Mouse (Mus musculus) cerebellum, adult 11 months (tissue): ENCODE measurements at regions not wholly inside any gene's neighbourhood (a gene's known extent, or its start where the extent isn't known, plus 50 kb on each side); places are given as distances from the start of the nearest gene placed in this dataset.
"Not testable (repeated sequence)": the region's sequence is repeated elsewhere in the genome, so short reads cannot be mapped to it uniquely, and the experiment has no call there.

Experiments used
- DNase-seq: peaks from one replicate; pipeline ENCODE4 v3.0.0; 2022

- no peak for DNase-seq
Observed at GRCm38 (mm10) chr3:153144217-153144616, 162.2 kb upstream of the St6galnac5 start.

DNA sequence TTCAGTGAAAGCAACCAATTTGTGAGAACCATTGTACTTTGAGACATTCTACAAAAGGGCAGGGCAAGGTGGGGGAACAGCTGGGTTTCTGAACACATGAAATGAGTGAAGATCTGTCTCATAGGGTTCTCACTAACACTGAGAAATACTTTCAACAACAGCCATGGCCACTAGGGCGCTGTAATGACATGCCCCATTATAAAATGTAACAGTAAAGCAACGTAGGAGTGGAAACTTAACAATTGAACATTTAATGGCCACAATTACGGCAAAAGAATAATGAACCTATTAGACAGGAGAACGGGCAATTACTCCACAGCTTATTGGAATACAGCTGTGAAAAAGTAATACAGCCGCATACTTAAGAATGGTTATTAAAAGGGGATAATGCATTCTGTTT is 158.9 kb upstream of the St6galnac5 start:
- DNase-seq, result no peak

DNA sequence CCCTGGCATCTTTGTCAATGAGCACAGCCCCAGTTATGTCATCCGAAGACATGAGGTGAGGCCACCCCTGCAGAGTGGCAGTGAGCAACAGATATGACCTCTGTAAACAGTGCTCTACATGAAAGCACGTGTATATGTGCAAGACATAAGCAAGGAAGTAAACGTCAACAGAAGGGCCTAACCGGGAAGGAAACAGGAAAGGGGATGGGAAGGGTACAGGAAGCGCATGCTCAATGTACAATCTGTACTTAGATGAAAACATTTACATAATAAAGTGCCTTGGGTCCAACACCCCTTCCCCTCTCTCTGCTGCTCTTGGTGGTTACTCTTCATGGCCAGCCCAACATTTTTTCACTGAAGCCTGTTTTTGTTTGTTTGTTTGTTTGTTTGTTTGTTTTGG is 143.3 kb upstream of the St6galnac5 start:
- DNase-seq, result no peak

DNA sequence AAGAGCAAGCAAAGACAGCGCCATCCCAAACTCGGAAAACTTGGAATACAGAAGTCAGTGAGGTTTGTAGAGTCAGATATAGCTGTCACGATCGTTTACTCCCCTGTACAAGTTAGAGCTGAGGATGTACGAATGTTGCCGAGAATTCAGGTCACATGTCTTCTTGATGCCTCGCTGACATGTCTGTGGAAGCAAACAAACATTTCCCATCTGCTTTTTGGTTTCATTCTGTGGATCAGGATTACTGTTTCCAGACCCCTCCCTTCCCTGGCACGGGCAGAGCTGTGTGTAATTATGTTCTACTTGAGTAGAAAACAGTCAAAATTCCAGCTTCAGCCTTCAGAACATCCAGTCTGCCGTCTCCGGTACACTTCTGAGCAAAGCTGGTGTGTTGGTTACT is 139.9 kb upstream of the St6galnac5 start:
- no peak for DNase-seq

DNA sequence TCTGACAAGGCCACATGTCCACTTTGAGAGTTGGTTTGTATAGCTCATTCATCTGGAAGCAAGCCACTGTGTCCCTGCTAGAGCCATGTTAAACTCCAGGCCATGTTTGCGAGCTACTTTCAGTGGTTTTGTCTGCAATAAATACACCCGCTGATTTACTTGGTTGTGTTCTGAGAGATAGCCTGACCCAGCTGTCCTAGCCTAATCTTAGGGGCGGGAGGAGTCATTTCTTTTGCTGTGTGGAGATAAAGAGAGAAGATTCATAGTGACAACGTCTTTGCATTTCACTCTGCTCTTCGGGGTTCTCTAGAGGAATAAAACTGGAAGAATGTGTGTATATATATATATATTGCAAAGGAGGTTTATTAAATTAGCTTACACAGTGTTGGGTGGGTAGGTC is 137.1 kb upstream of the St6galnac5 start:
- no peak for DNase-seq

DNA sequence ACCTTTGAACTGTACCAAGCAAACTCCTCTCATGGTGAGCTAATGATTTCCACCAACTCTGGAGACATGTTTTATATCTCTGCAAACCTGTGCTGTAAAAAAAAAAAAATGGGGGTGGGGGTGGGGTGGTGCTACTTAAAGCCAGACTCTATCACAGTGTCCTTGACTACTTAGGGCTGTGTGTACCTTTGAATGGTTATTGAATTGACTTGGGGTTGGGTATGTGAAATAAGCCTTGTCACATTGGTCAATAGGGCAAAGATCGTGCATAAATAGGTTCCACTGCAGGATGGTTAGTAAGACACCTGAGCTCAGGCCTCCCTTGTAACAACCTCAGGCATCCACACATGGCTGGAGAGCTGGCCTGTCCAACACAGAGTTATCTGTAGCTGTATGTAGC is 136.6 kb upstream of the St6galnac5 start:
- no peak for DNase-seq

- DNase-seq, result no peak
Observed at GRCm38 (mm10) chr3:153105591-153105990, 123.5 kb upstream of the St6galnac5 start.

GRCm38 (mm10) chr3:153090572-153090971 is 108.5 kb upstream of the St6galnac5 start:
- not testable (repeated sequence) for DNase-seq

GRCm38 (mm10) chr3:153085096-153085788 is 103.2 kb upstream of the St6galnac5 start:
- peak; percentile 48 for DNase-seq

DNA sequence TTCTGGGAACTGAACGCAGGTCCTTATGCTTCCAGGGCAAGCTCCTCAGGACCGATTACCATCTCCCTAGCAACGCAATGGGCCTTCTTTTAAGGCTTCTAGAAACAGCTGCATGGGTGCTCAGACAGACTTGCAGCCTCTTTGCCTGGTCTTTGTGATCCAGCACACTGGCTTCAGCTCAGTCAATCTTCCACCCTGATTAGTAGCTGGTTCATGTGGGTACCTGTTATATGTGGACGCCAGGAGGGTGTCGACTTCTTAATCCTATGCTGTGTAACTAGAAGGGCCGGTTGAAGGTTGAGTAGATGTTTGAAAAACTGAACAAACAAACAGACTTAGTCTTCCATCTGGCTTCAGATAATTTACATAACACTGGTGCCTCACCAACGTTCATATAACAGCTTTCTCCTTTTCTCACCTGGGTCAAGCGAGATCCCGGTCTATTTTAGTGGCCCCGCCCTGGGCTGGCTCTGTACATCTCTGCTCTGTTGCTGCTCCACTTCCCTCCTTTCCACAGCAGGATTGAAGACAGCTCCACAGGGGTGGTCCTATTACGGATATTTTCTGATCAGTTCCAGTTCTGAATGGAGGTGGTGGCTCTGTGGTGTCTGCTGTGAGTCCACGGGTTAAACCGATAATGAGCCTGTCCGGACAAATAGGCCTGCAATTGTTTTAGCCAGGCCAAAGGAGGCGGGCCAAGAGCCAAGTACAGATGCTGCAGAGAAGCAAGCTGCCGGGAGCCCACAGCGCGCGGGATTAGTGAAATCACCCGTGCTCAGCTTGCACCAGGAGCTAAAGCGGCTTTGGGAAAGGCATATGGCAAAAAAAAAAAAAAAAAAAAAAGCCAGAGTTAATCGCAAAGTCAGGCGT is 102.4 kb upstream of the St6galnac5 start:
- peak; percentile 65 for DNase-seq

DNA sequence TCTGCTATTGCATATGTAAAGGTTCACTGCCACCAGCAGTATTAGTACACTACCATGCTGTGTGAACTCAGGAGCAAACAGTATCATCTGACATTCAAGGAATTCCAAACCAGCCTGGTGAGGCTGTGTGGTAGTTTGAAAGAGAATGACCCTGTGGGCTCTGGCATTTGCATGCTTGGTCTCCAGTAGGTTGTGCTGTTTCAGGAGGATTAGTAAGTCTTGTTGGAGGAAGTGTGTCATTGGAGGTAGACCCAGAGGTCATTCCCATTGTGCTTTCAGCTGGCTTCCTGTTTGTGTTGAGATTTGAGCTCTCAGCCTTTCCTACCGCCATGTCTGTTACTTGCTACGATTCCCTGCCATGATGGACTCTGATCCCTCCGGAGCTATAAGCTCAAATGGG is 98.3 kb upstream of the St6galnac5 start:
- no peak for DNase-seq

- DNase-seq, result peak; percentile 35
Observed at GRCm38 (mm10) chr3:153077846-153078703, 96.0 kb upstream of the St6galnac5 start.

DNA sequence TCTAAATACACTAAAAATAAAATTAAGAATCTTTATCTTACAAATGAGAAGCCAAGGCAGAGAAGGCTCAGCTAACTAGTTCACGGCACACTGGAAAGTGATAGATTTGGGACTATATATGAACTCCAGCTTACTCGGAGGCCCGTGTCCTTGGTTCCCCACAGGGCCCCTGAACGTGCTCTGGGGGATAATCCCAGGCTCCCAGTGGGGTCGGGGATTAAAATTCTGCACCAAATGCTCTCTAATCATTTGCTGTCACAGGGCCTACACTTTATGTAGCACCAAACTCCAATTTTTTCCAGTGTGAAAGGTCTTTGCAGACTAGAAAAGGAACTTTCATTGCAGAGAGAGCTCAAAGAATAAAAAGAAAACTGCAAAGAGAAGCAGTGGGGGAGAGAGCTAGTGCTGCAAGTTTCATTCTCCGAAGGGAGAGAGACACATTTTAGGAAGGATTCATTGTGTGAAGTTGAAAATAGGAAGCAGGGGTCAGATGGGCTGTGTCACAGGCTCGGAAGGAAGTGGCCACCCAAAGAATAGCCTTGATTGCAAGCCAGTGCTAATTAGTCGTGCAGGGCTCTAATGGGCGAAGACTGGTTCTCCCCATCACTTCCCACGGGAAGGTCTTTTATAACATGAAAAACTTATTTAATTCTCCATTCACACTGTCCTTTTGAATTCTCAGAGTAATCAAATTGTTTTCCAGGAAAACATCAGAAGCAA is 90.3 kb upstream of the St6galnac5 start:
- no peak for DNase-seq

- DNase-seq, result no peak
Observed at GRCm38 (mm10) chr3:153071549-153071948, 89.5 kb upstream of the St6galnac5 start.

DNA sequence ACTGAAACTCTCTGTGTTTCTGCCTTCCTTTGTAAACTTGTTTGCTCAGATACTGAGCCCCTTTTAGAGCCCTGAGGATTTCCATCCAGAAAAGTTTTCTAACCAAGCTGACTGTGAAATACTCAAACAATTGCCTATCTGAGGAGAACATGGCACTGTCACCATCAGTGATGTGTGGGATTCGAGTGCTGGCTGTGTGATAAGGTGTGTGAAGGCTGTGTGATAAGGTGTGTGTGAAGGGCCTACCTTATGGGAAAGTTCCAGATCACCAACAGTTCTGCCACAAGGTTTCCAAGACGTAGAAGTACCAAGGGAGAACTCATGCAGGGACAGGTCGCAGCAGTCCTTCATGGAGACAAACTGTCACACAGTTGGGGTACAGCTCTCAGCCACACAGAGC is 89.1 kb upstream of the St6galnac5 start:
- DNase-seq, result no peak

GRCm38 (mm10) chr3:153065890-153066289 is 83.8 kb upstream of the St6galnac5 start:
- no peak for DNase-seq

DNA sequence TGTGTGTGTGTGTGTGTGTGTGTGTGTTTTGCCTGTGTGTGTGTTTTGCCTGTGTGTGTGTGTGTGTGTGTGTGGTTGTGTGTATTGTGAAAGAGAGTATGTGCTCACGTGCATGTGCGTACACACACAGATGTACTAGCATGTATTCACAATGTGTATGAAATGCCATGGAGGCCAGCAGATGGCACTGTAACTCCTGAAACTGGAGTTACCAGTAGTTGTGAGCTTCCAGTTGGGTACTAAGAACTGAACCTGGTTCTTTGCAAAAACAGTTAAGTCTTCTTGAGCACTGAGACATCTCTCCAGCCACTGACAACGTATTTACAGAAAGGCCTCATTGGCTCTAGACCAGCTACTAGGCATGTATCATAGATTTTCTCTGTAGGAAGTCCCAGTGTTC is 71.1 kb upstream of the St6galnac5 start:
- DNase-seq, result no peak

DNA sequence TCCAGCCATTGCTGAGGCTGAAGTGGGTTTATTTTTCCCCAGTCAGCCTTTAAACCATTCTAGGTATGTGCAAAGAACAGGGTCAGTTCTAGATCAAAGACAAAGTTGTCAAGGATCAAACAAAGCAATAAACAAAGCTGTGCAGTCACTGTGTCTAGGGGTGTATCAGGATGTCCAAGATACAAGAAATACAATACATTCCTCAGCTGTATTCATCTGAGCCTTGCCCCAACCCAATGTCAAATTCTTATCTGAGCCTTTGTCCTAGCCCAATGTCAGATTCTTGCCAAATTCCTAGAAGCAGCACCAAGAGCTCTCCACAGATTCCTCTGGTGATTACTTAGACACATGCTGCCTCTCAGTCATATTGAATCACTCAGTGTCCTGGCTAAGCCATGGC is 69.5 kb upstream of the St6galnac5 start:
- DNase-seq, result no peak

- no peak for DNase-seq
Observed at GRCm38 (mm10) chr3:153045328-153045727, 63.3 kb upstream of the St6galnac5 start.

DNA sequence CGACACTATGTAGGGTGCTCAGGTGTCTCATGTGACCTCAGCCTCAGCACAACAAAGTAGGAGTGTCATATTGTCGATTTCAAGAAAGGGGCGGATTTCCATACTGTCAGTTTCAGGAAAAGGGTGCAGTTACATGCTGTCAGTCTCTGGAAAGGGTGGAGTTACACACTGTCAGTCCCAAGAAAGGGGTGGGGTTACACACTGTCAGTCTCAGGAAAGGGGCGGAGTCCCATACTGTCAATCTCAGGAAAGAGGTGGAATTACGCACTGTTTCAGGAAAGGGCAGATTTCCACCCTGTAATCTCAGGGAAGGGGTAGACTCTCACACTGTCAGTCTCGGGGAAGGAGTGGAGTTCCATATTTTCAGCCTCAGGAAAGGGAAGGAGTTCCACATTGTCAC is 51.9 kb upstream of the St6galnac5 start:
- DNase-seq, result no peak
